Comparison of ENCODE assay signal across 17 mouse cellular contexts in the genomic region with DNA sequence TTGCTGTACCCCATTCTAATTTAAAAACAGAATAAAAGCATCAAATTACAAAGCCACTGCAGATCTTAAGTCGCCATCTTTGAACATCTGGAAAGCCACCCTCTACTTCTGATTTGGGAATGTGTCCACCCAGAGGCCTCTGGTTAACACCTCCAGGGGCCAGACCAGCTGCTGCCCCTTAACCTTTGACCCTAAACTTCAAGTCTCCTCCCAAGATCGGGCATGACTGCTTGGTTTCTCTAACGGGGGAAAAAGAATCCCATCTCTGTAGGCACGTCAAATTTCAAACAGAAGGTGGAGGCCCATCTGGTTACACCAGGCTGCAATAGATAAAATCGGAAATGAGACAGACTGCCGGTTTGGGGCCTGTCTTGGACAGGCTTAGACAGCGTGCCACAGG. TPM values are rescaled to one million over a fixed set of nuclear protein-coding genes. Genes with fewer than 3 reads are reported as not detected.
DNase-seq lines count a peak whose midpoint lies in the region; ATAC-seq and TF ChIP-seq lines count a peak whose summit lies in the region.
"Had no signal": no experiment of that assay in that cellular context is flagged by ENCODE, and none has a peak within 500 bp of the region (broad histone marks: within the 10 kb centered on the region; RNA-seq: fewer than 3 reads in every experiment).

No protein-coding gene starts in this region.

- DNase-seq in forebrain, postnatal 0 days = no peak
- no peak for DNase-seq in forebrain, embryonic 14.5 days (ENCODE audit: low spot score)
- no peak for DNase-seq in lung, embryonic 14.5 days
- DNase-seq in lung, postnatal 4 days = no peak
- DNase-seq in embryonic facial prominence, embryonic 10.5 days (ENCODE audit: low spot score) = peak; percentile 48
- no peak for DNase-seq in liver, postnatal 0 days
- DNase-seq in midbrain, embryonic 11.5 days (ENCODE audit: low spot score, missing footprints) = no peak
- no peak for DNase-seq in layer of hippocampus, adult 9-11 months
- DNase-seq: gastrocnemius, postnatal 14 days had no signal

- H3K27me3 ChIP-seq in forebrain, postnatal 0 days (ENCODE audit: insufficient read depth, low read length) = 0 out of 2 replicates have a peak, but pooled peaks cover 17% of the 10 kb centered on the region
- H3K27me3 ChIP-seq in forebrain, embryonic 14.5 days (replicated peaks; ENCODE audit: control insufficient read depth, insufficient read depth, low read length) = peaks cover 36% of the 10 kb centered on the region
- H3K27me3 ChIP-seq in lung, embryonic 14.5 days (ENCODE audit: insufficient read depth, low read length) = peaks cover 80% of the 10 kb centered on the region
- H3K27me3 ChIP-seq in embryonic facial prominence, embryonic 10.5 days (replicated peaks; ENCODE audit: low read depth, poor library complexity, severe bottlenecking) = peaks cover 95% of the 10 kb centered on the region
- peaks cover 60% of the 10 kb centered on the region for H3K27me3 ChIP-seq in liver, postnatal 0 days (ENCODE audit: insufficient read depth, low read length)
- H3K27me3 ChIP-seq in midbrain, embryonic 11.5 days (ENCODE audit: control insufficient read depth, insufficient read depth, low read length) = peaks cover 61% of the 10 kb centered on the region

- H3K9me3 ChIP-seq in forebrain, postnatal 0 days (ENCODE audit: low read length) = no peaks in the 10 kb centered on the region
- 0 out of 2 replicates have a peak, but pooled peaks cover 2% of the 10 kb centered on the region for H3K9me3 ChIP-seq in forebrain, embryonic 14.5 days (replicated peaks; ENCODE audit: control insufficient read depth, low read length)
- no peaks in the 10 kb centered on the region; the same call in 1 of the 2 replicates for H3K9me3 ChIP-seq in lung, embryonic 14.5 days (ENCODE audit: low read depth, low read length)
- peaks cover 8% of the 10 kb centered on the region for H3K9me3 ChIP-seq in embryonic facial prominence, embryonic 10.5 days
- H3K9me3 ChIP-seq in liver, postnatal 0 days (ENCODE audit: low read length) = no peaks in the 10 kb centered on the region
- peaks cover 5% of the 10 kb centered on the region; the same call in 1 of the 2 replicates for H3K9me3 ChIP-seq in midbrain, embryonic 11.5 days (ENCODE audit: control insufficient read depth, low read length)
- H3K9me3 ChIP-seq: forebrain, embryonic 15.5 days; hindbrain, embryonic 15.5 days had no signal

- TF ChIP-seq CTCF in forebrain, postnatal 0 days (IDR thresholded peaks at IDR 0.05; ENCODE audit: low read depth) = no peak
- no peak for TF ChIP-seq CTCF in lung, embryonic 14.5 days (IDR thresholded peaks at IDR 0.05; ENCODE audit: low read depth)
- no peak for TF ChIP-seq CTCF in liver, postnatal 0 days (IDR thresholded peaks at IDR 0.05; ENCODE audit: low read depth)

- no peak overlapping the region for H3K4me3 ChIP-seq in forebrain, postnatal 0 days (ENCODE audit: low read depth, low read length)
- no peak overlapping the region for H3K4me3 ChIP-seq in forebrain, embryonic 14.5 days (ENCODE audit: low read depth, low read length)
- peak overlapping the region; percentile 40; the same call in 1 of the 2 replicates for H3K4me3 ChIP-seq in lung, embryonic 14.5 days (ENCODE audit: low read depth, low read length)
- H3K4me3 ChIP-seq in embryonic facial prominence, embryonic 10.5 days = no peak overlapping the region
- H3K4me3 ChIP-seq in liver, postnatal 0 days (ENCODE audit: low read depth, low read length) = peak overlapping the region; percentile 69
- no peak overlapping the region for H3K4me3 ChIP-seq in midbrain, embryonic 11.5 days (ENCODE audit: low read depth, low read length)

- H3K36me3 ChIP-seq in forebrain, postnatal 0 days (ENCODE audit: insufficient read depth) = no peaks in the 10 kb centered on the region
- no peaks in the 10 kb centered on the region for H3K36me3 ChIP-seq in forebrain, embryonic 14.5 days (ENCODE audit: control insufficient read depth, insufficient read depth, low read length)
- no peaks in the 10 kb centered on the region for H3K36me3 ChIP-seq in lung, embryonic 14.5 days (ENCODE audit: insufficient read depth)
- no peaks in the 10 kb centered on the region; the same call in 1 of the 2 replicates for H3K36me3 ChIP-seq in embryonic facial prominence, embryonic 10.5 days (replicated peaks)
- H3K36me3 ChIP-seq in liver, postnatal 0 days (replicated peaks; ENCODE audit: insufficient read depth, low read length) = no peaks in the 10 kb centered on the region; the same call in 1 of the 2 replicates
- no peaks in the 10 kb centered on the region for H3K36me3 ChIP-seq in midbrain, embryonic 11.5 days (ENCODE audit: control insufficient read depth, insufficient read depth, low read length)
- H3K36me3 ChIP-seq: forebrain, embryonic 15.5 days; hindbrain, embryonic 15.5 days had no signal

- H3K4me2 ChIP-seq in forebrain, postnatal 0 days (ENCODE audit: low read depth) = peak overlapping the region; percentile 59; the same call in 1 of the 2 replicates
- no peak overlapping the region for H3K4me2 ChIP-seq in forebrain, embryonic 14.5 days (ENCODE audit: low read length)
- no peak overlapping the region for H3K4me2 ChIP-seq in lung, embryonic 14.5 days
- peak overlapping the region; percentile 79 for H3K4me2 ChIP-seq in liver, postnatal 0 days (ENCODE audit: low read depth, low read length)
- H3K4me2 ChIP-seq in midbrain, embryonic 11.5 days = no peak overlapping the region

- ATAC-seq in forebrain, postnatal 0 days = no peak
- ATAC-seq in forebrain, embryonic 14.5 days = no peak
- ATAC-seq in lung, embryonic 14.5 days (ENCODE audit: insufficient read depth) = no peak
- ATAC-seq in liver, postnatal 0 days = no peak
- ATAC-seq in midbrain, embryonic 11.5 days (ENCODE audit: low FRiP score) = no peak

- no peak overlapping the region for H3K9ac ChIP-seq in forebrain, postnatal 0 days
- H3K9ac ChIP-seq in forebrain, embryonic 14.5 days (ENCODE audit: low read length) = no peak overlapping the region
- H3K9ac ChIP-seq in lung, embryonic 14.5 days = no peak overlapping the region
- H3K9ac ChIP-seq in liver, postnatal 0 days (replicated peaks) = no peak overlapping the region; the same call in 1 of the 2 replicates
- H3K9ac ChIP-seq in midbrain, embryonic 11.5 days (ENCODE audit: low read length) = no peak overlapping the region

- no peak for TF ChIP-seq EP300 in liver, postnatal 0 days (IDR thresholded peaks at IDR 0.05; ENCODE audit: low read depth)

- WGBS in forebrain, postnatal 0 days = 55% methylated on average over 7 of the region's 7 CpGs
- 58% methylated on average over 7 of the region's 7 CpGs for WGBS in forebrain, embryonic 14.5 days
- 32% methylated on average over 7 of the region's 7 CpGs for WGBS in lung, embryonic 14.5 days
- 27% methylated on average over 7 of the region's 7 CpGs for WGBS in embryonic facial prominence, embryonic 10.5 days
- 43% methylated on average over 7 of the region's 7 CpGs for WGBS in liver, postnatal 0 days (ENCODE audit: insufficient replicate concordance)
- 38% methylated on average over 7 of the region's 7 CpGs for WGBS in midbrain, embryonic 11.5 days

- peaks cover 9% of the 10 kb centered on the region for H3K4me1 ChIP-seq in forebrain, postnatal 0 days (ENCODE audit: insufficient read depth)
- peaks cover 14% of the 10 kb centered on the region; the same call in 1 of the 2 replicates for H3K4me1 ChIP-seq in forebrain, embryonic 14.5 days (ENCODE audit: control insufficient read depth, insufficient read depth, low read length)
- no peaks in the 10 kb centered on the region for H3K4me1 ChIP-seq in lung, embryonic 14.5 days (ENCODE audit: insufficient read depth)
- H3K4me1 ChIP-seq in embryonic facial prominence, embryonic 10.5 days = peaks cover 33% of the 10 kb centered on the region
- H3K4me1 ChIP-seq in liver, postnatal 0 days (ENCODE audit: insufficient read depth) = peaks cover 18% of the 10 kb centered on the region
- H3K4me1 ChIP-seq in midbrain, embryonic 11.5 days (ENCODE audit: control insufficient read depth, insufficient read depth, low read length) = peaks cover 17% of the 10 kb centered on the region

- H3K27ac ChIP-seq in forebrain, postnatal 0 days (ENCODE audit: low read depth, low read length) = no peak overlapping the region
- no peak overlapping the region for H3K27ac ChIP-seq in forebrain, embryonic 14.5 days (ENCODE audit: low read depth, low read length)
- H3K27ac ChIP-seq in lung, embryonic 14.5 days (ENCODE audit: low read depth) = no peak overlapping the region
- H3K27ac ChIP-seq in embryonic facial prominence, embryonic 10.5 days (replicated peaks) = no peak overlapping the region
- H3K27ac ChIP-seq in liver, postnatal 0 days (ENCODE audit: low read depth) = no peak overlapping the region
- no peak overlapping the region for H3K27ac ChIP-seq in midbrain, embryonic 11.5 days (ENCODE audit: low read depth, low read length)
- H3K27ac ChIP-seq: forebrain, embryonic 15.5 days; hindbrain, embryonic 15.5 days had no signal

RNA-seq across cellular contexts. Expression of a gene that starts 2.1 kb away (rescaled TPM):
- not detected in 2 replicates for total RNA-seq in forebrain, postnatal 0 days (2014; rRNA removed)
- 0.15 and 0.28 TPM in 2 replicates for polyA plus RNA-seq in forebrain, postnatal 0 days (2015; fragmentation: Nextera tagmentation; extraction: Ambion mirVana)
- 0.19 TPM in 1 of 2 replicates, not detected in the other for polyA plus RNA-seq in forebrain, embryonic 14.5 days (2014; fragmentation: Nextera tagmentation; extraction: Ambion mirVana)
- not detected in 2 replicates for polyA plus RNA-seq in lung, embryonic 14.5 days (2014; fragmentation: Nextera tagmentation; extraction: Ambion mirVana)
- polyA plus RNA-seq in embryonic facial prominence, embryonic 10.5 days (2016; fragmentation: Nextera tagmentation; extraction: Ambion mirVana) = 0.16 TPM in 1 of 2 replicates, not detected in the other
- 0.15 and 0.31 TPM in 2 replicates for polyA plus RNA-seq in liver, postnatal 0 days (2015; fragmentation: Nextera tagmentation; extraction: Ambion mirVana)
- polyA plus RNA-seq in midbrain, embryonic 11.5 days (2014; fragmentation: Nextera tagmentation; extraction: Ambion mirVana) = 0.15 TPM in 1 of 2 replicates, not detected in the other
- total RNA-seq: common myeloid progenitor, adult 5-6 weeks; gastrocnemius, postnatal 14 days; liver, adult 2 months; megakaryocyte progenitor cell, adult 5-6 weeks had no signal
- polyA plus RNA-seq: heart, embryonic 14.5 days; kidney, adult 2 months; liver, adult 2 months; thymus, postnatal 0 days had no signal

RNA-seq across cellular contexts. Expression of a gene that starts 2.2 kb away (rescaled TPM):
- 13.2 and 13.5 TPM in 2 replicates for total RNA-seq in forebrain, postnatal 0 days (2014; rRNA removed)
- polyA plus RNA-seq in forebrain, postnatal 0 days (2015; fragmentation: Nextera tagmentation; extraction: Ambion mirVana) = 5.0 and 7.9 TPM in 2 replicates
- 1.2 and 1.7 TPM in 2 replicates for polyA plus RNA-seq in forebrain, embryonic 14.5 days (2014; fragmentation: Nextera tagmentation; extraction: Ambion mirVana)
- polyA plus RNA-seq in lung, embryonic 14.5 days (2014; fragmentation: Nextera tagmentation; extraction: Ambion mirVana) = 0.17 and 0.18 TPM in 2 replicates
- polyA plus RNA-seq in embryonic facial prominence, embryonic 10.5 days (2016; fragmentation: Nextera tagmentation; extraction: Ambion mirVana) = 0.44 and 0.82 TPM in 2 replicates
- 7.4 and 7.9 TPM in 2 replicates for polyA plus RNA-seq in liver, postnatal 0 days (2015; fragmentation: Nextera tagmentation; extraction: Ambion mirVana)
- 0.05 and 0.15 TPM in 2 replicates for polyA plus RNA-seq in midbrain, embryonic 11.5 days (2014; fragmentation: Nextera tagmentation; extraction: Ambion mirVana)
- total RNA-seq: liver, adult 2 months had no signal
- polyA plus RNA-seq: liver, adult 2 months had no signal

RNA-seq across cellular contexts. Expression of a gene that starts 7.6 kb away (rescaled TPM):
- total RNA-seq in forebrain, postnatal 0 days (2014; rRNA removed) = 1.7 TPM in 1 of 2 replicates, not detected in the other
- polyA plus RNA-seq in forebrain, postnatal 0 days (2015; fragmentation: Nextera tagmentation; extraction: Ambion mirVana) = not detected in 2 replicates
- not detected in 2 replicates for polyA plus RNA-seq in forebrain, embryonic 14.5 days (2014; fragmentation: Nextera tagmentation; extraction: Ambion mirVana)
- polyA plus RNA-seq in lung, embryonic 14.5 days (2014; fragmentation: Nextera tagmentation; extraction: Ambion mirVana) = not detected in 2 replicates
- not detected in 2 replicates for polyA plus RNA-seq in embryonic facial prominence, embryonic 10.5 days (2016; fragmentation: Nextera tagmentation; extraction: Ambion mirVana)
- not detected in 2 replicates for polyA plus RNA-seq in liver, postnatal 0 days (2015; fragmentation: Nextera tagmentation; extraction: Ambion mirVana)
- polyA plus RNA-seq in midbrain, embryonic 11.5 days (2014; fragmentation: Nextera tagmentation; extraction: Ambion mirVana) = not detected in 2 replicates
- total RNA-seq: common myeloid progenitor, adult 5-6 weeks; gastrocnemius, postnatal 14 days; liver, adult 2 months; megakaryocyte progenitor cell, adult 5-6 weeks had no signal
- polyA plus RNA-seq: forebrain, embryonic 15.5 days; heart, embryonic 14.5 days; hindbrain, embryonic 15.5 days; kidney, adult 2 months; liver, adult 2 months; thymus, postnatal 0 days had no signal

RNA-seq across cellular contexts. Expression of a gene that starts 20.8 kb away (rescaled TPM):
- 3.0 and 4.9 TPM in 2 replicates for total RNA-seq in forebrain, postnatal 0 days (2014; rRNA removed)
- 2.0 TPM in 2 replicates for polyA plus RNA-seq in forebrain, postnatal 0 days (2015; fragmentation: Nextera tagmentation; extraction: Ambion mirVana)
- polyA plus RNA-seq in forebrain, embryonic 14.5 days (2014; fragmentation: Nextera tagmentation; extraction: Ambion mirVana) = 1.5 and 1.7 TPM in 2 replicates
- polyA plus RNA-seq in lung, embryonic 14.5 days (2014; fragmentation: Nextera tagmentation; extraction: Ambion mirVana) = 1.9 and 2.4 TPM in 2 replicates
- 2.3 and 2.4 TPM in 2 replicates for polyA plus RNA-seq in embryonic facial prominence, embryonic 10.5 days (2016; fragmentation: Nextera tagmentation; extraction: Ambion mirVana)
- polyA plus RNA-seq in liver, postnatal 0 days (2015; fragmentation: Nextera tagmentation; extraction: Ambion mirVana) = 5.5 TPM in 2 replicates
- 1.6 and 1.9 TPM in 2 replicates for polyA plus RNA-seq in midbrain, embryonic 11.5 days (2014; fragmentation: Nextera tagmentation; extraction: Ambion mirVana)
- total RNA-seq: common myeloid progenitor, adult 5-6 weeks had no signal

RNA-seq across cellular contexts. Expression of a gene that starts 20.9 kb away (rescaled TPM):
- total RNA-seq in forebrain, postnatal 0 days (2014; rRNA removed) = not detected in 2 replicates
- polyA plus RNA-seq in forebrain, postnatal 0 days (2015; fragmentation: Nextera tagmentation; extraction: Ambion mirVana) = not detected in 2 replicates
- polyA plus RNA-seq in forebrain, embryonic 14.5 days (2014; fragmentation: Nextera tagmentation; extraction: Ambion mirVana) = not detected in 2 replicates
- polyA plus RNA-seq in lung, embryonic 14.5 days (2014; fragmentation: Nextera tagmentation; extraction: Ambion mirVana) = not detected in 2 replicates
- 0.16 and 0.19 TPM in 2 replicates for polyA plus RNA-seq in embryonic facial prominence, embryonic 10.5 days (2016; fragmentation: Nextera tagmentation; extraction: Ambion mirVana)
- 0.06 and 0.25 TPM in 2 replicates for polyA plus RNA-seq in liver, postnatal 0 days (2015; fragmentation: Nextera tagmentation; extraction: Ambion mirVana)
- polyA plus RNA-seq in midbrain, embryonic 11.5 days (2014; fragmentation: Nextera tagmentation; extraction: Ambion mirVana) = not detected in 2 replicates
- total RNA-seq: common myeloid progenitor, adult 5-6 weeks; gastrocnemius, postnatal 14 days; megakaryocyte progenitor cell, adult 5-6 weeks had no signal
- polyA plus RNA-seq: forebrain, embryonic 15.5 days; hindbrain, embryonic 15.5 days; thymus, postnatal 0 days had no signal

Comparison
In these comparisons a context has a peak if more than half of its experiments do, and no peak if none do; other contexts are left out.
1. H3K4me2 ChIP-seq: peak in forebrain, postnatal 0 days (single experiment) and liver, postnatal 0 days (single experiment); none in forebrain, embryonic 14.5 days (single experiment), lung, embryonic 14.5 days (single experiment) and midbrain, embryonic 11.5 days (single experiment).
2. H3K4me3 ChIP-seq: peak in lung, embryonic 14.5 days (single experiment) and liver, postnatal 0 days (single experiment); none in forebrain, postnatal 0 days (single experiment), forebrain, embryonic 14.5 days (single experiment), embryonic facial prominence, embryonic 10.5 days (single experiment) and midbrain, embryonic 11.5 days (single experiment).